Mouse (Mus musculus) Patski (cell line): Measurements from ENCODE around the gene Nfyb. TPM values are rescaled to one million over a fixed set of nuclear protein-coding genes. Genes with fewer than 3 reads are reported as not detected.
A peak's percentile ranks its signal among the peaks of the same experiment; 100 is the strongest.

ENCODE experiments used
- ATAC-seq: fragments of 100-300 bp; one replicate; pipeline ENCODE4 v1.8.0; 2021
- CTCF ChIA-PET: fragments of 350-600 bp; sonication (Branson Sonifier 250); formaldehyde crosslinking; loops from one replicate; lab custom pipeline; 2022; ENCODE audit warnings: inconsistent platforms; lab: Charles Lee
- POLR2A ChIA-PET: fragments of 350-600 bp; sonication (Branson Sonifier 250); formaldehyde crosslinking; loops from one replicate; lab custom pipeline; 2022; ENCODE audit warnings: antibody characterized with exemption, inconsistent platforms; lab: Charles Lee
- DNase-seq: peaks from one replicate; pipeline ENCODE4 v3.0.0-alpha.2; 2011; ENCODE audit warnings: low read depth, low spot score
- H3K27me3 ChIP-seq: fragments of 371-371 bp; one replicate; pipeline ENCODE4 v1.5.1; 2021
- CTCF ChIP-seq: fragments of 100-300 bp; IDR thresholded peaks from one replicate; pipeline ENCODE4 v1.5.1; 2021
- in situ Hi-C: fragments of 300-500 bp; cut with MboI; formaldehyde crosslinking; loops from 3 replicates; pipeline ENCODE4 v1.11.1; 2018; ENCODE audit warnings: low pct_unique_long_range_greater_than_20kb, mixed read lengths
- polyA plus RNA-seq: library from polyadenylated mRNA; unstranded; gene quantifications from one replicate; pipeline ENCODE4 v1.2.3, GENCODE M21; 2021

The Nfyb gene
- polyA plus RNA-seq, 1 experiment from 2014 or later: 28.5 TPM

DNA sequence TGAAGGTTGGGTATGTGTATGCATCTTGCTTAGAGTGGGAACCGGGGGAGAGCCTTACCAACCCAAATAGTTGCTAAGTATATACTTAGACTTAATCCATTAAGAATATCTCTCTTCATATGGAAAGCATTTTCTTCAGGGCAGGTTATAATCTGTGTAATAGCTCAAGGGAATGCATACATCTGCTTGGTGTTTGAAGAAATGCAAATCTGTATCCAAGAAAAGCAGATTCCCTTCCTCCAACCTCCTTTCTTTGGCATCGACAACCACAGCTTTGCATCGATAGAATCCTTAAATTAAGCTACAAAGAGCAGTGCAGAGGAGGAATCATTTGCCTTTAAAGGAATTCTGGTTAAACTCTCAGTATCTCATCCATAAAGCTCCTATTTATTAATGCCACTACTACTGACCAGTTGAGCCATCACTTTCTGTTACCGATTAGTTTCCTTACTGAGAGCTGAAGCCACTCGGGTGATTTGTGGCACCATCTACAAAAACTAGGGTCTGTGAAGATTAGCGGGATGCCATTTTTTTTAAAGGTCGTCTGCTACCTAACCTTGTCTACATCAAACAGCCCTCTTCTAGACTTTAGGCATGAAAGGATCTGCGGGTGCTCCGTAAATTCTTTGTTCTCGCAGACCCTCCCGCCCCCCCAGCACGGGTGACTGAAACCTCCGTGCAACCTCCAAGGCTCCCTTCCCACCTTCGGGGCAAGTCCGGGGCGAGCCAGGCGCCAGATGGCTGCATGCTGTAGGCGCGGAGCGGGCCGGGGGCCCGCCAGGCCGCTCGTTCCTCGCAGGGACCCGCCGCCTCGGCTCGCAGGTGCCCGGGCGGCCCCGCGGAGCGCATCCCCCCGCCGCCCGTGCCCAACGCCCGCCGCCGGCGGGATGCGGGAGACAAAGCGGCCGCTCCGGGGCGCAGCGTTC, 925 bp downstream of the Nfyb start:
- TF ChIP-seq CTCF: no peak
- ATAC-seq (peak; percentile 24), DNase-seq (no peak)
- CTCF ChIA-PET: no interaction called here
- in situ Hi-C loops: no loop called here
- POLR2A ChIA-PET: no interaction called here
- no peaks in the 10 kb centered on the region for H3K27me3 ChIP-seq

DNA sequence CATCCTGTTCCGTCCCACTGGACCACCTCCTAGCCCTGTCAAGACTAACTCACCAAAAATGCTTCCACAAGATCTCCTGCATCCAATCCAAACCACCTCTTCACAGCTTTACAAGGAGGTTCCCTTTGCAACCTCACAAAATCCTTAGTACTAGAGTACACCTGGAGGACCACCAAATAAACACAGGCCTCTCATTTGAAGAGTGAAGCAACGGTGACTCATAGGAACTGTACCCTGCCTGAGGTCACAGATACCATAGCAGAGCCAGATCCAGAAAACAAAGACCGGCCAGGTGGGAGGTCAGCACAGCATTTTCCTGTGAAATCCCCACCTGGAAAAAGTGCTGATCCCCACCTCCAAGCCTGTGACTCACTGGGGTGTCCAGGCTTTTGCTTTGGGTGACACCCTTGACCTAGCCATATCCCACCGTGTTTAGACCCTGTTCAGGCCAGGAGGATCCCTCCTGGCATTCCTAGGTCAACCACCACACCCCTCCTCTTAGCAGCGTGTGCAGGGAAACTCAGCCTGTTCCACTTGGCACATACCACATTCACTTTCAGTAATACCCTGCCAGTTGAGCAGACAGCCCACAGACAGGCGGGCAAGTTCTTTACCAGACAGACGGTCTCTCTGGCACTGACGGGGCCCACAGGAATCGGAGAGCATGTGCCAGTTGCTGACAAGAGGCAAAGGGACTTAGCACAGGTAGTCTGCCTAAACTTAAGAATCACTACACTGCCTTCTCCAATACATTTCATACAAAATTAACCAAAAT, 2.7 kb downstream of the Nfyb start:
- CTCF ChIA-PET: no interaction called here
- ATAC-seq: no peak

GRCm38 (mm10) chr10:82759706-82760105, 4.2 kb downstream of the Nfyb start:
- ChIA-PET CTCF (interaction anchor here (2.0 kb wide), 1 partner anchor 9 kb away, joined by 6 read pairs; no protein-coding TSS in a partner anchor), POLR2A (no interaction called here)
- H3K27me3 ChIP-seq: no peaks in the 10 kb centered on the region
- in situ Hi-C loops: no loop called here
- ATAC-seq: no peak
- DNase-seq: no peak
- no peak for TF ChIP-seq CTCF

More for the DNA sequence above, 2.7 kb downstream of the Nfyb start:
- H3K27me3 ChIP-seq: no peaks in the 10 kb centered on the region
- no peak for DNase-seq
- POLR2A ChIA-PET: interaction anchor here (0.8 kb wide), 1 partner anchor 134 kb away, joined by 3 read pairs; no protein-coding TSS in a partner anchor
- in situ Hi-C loops: no loop called here
- no peak for TF ChIP-seq CTCF

DNA sequence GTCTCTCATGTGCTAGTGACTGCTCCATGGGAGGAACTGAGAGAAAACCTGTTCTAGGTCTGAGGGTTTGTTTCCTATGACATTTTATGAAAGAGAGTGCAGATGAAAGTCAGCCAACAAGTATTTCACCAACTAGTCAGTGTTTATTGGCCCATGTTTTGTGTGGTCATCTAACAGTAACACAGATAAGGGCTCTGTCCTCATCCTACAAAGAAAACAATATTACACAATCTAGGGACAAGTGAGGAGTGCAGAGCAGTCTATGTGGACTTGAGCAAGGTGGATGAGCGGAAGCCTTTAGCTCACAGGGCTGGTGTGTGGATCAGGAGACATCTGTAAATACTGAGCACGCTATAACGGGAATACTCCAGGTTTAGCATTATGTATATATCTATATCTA, 5.1 kb downstream of the Nfyb start:
- POLR2A ChIA-PET: no interaction called here
- in situ Hi-C loops: no loop called here
- CTCF ChIA-PET: interaction anchor here (2.0 kb wide), 1 partner anchor 8 kb away, joined by 6 read pairs; no protein-coding TSS in a partner anchor
- TF ChIP-seq CTCF: no peak
- ATAC-seq: no peak
- DNase-seq: no peak
- no peaks in the 10 kb centered on the region for H3K27me3 ChIP-seq

DNA sequence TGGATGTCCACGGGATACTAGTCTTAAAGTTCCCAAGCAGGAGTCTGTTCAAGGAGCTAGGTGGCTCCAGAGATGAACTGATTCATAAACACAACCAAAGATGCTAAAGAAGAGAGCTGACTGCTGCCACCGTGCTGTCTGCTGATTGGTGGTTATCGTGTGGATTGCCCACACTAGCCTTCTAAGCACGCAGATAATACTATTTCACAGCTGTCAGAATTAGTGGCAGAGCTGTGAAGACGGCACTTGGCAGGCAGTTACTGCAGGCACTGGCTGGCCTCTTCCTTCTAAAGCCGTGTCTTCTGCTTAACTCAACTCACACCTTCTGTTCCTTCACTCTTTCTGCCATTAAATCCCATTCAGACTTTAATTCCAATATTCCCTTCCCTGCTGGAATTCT, 5.6 kb downstream of the Nfyb start:
- in situ Hi-C loops: no loop called here
- CTCF ChIA-PET: interaction anchor here (2.0 kb wide), 1 partner anchor 8 kb away, joined by 6 read pairs; no protein-coding TSS in a partner anchor
- POLR2A ChIA-PET: no interaction called here
- no peak for TF ChIP-seq CTCF
- DNase-seq (no peak), ATAC-seq (no peak)
- H3K27me3 ChIP-seq: no peaks in the 10 kb centered on the region

DNA sequence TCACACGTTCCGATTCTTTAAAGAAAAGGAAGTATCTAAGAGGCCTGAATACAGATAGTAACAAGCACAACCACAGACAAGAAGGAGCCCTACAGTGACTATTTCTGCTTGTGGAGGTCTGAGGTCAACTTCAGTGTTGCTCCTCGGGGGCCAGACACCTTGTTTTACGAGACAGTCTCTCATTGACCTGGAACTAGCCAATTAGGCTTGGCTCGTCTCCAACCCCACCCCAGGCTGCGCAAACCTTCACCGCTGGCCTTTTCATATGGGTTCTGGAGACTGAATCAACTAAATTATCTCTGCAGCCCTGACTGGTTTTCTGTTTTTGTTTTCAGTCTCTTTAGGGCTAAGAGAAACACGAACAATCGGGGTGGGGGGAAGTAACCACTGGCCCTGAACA, 6.6 kb downstream of the Nfyb start:
- POLR2A ChIA-PET: no interaction called here
- H3K27me3 ChIP-seq: no peaks in the 10 kb centered on the region
- no peak for TF ChIP-seq CTCF
- no peak for ATAC-seq
- CTCF ChIA-PET: no interaction called here
- DNase-seq: no peak
- in situ Hi-C loops: no loop called here

GRCm38 (mm10) chr10:82756466-82756865, 7.5 kb downstream of the Nfyb start:
- H3K27me3 ChIP-seq: no peaks in the 10 kb centered on the region
- in situ Hi-C loops: no loop called here
- ATAC-seq (no peak), DNase-seq (no peak)
- no peak for TF ChIP-seq CTCF
- ChIA-PET CTCF (interaction anchor here (0.7 kb wide), 1 partner anchor 46 kb away, joined by 4 read pairs; no protein-coding TSS in a partner anchor), POLR2A (interaction anchor here (0.7 kb wide), 1 partner anchor 465 kb away, joined by 3 read pairs; no protein-coding TSS in a partner anchor)

- ATAC-seq (no peak), DNase-seq (no peak)
- in situ Hi-C loops: no loop called here
- ChIA-PET POLR2A (interaction anchor here (0.7 to 1.4 kb wide), 2 partner anchors 26 to 464 kb away, joined by 3 read pairs; no protein-coding TSS in a partner anchor), CTCF (interaction anchor here (1.2 kb wide), 1 partner anchor 15 kb away, joined by 3 read pairs; no protein-coding TSS in a partner anchor)
- no peak for TF ChIP-seq CTCF
- H3K27me3 ChIP-seq: no peaks in the 10 kb centered on the region
These were observed 8.6 kb downstream of the Nfyb start for GRCm38 (mm10) chr10:82755213-82755890.

DNA sequence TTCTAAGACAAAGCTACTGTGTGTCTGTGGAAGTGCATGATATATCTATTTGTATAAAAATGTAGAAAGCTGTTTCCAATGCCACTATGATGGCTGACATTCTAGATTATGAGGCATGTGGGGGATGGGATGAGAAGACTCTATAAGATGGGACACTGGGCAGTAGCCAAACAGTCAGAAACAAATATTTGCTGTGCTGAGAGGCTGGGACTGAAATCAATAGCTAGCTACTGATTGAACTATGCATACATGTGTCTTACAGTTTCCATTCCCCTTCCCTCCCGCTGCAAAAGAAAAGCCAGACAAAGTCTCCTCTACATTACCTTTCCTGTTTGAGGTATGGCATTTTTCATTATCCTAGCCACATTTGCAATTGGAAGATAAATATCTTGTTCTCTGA, 9.3 kb downstream of the Nfyb start:
- ChIA-PET POLR2A (interaction anchor here (1.1 to 1.4 kb wide), 2 partner anchors 9 to 25 kb away, joined by 3 read pairs; partner anchors contain the start of gene Nfyb), CTCF (no interaction called here)
- no peak for DNase-seq
- H3K27me3 ChIP-seq: no peaks in the 10 kb centered on the region
- in situ Hi-C loops: no loop called here
- no peak for TF ChIP-seq CTCF
- no peak for ATAC-seq

DNA sequence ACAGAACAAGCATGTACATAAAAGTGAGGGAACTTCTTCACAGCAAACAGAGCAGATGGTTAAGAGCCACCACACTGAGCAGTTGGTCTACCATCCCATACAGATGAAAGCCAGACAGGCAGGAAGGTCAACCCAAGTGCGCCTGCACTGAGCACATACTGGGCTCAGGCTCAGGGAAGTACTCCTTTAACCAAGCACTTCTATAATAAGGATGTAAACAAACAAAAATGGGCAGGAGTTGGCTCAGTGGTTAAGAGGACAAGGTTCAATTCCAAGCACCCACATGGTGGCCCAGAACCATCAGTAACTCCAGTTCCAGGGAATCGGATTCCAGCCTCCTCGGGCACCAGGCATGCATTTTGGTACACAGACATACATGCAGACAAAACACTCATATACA, 11.0 kb downstream of the Nfyb start:
- no peak for TF ChIP-seq CTCF
- DNase-seq: no peak
- CTCF ChIA-PET: no interaction called here
- POLR2A ChIA-PET: no interaction called here
- ATAC-seq: no peak
- in situ Hi-C loops: no loop called here
- no peaks in the 10 kb centered on the region for H3K27me3 ChIP-seq
